Mouse (Mus musculus): ENCODE data around the gene Arrdc5. TPM values are rescaled to one million over a fixed set of nuclear protein-coding genes. Genes with fewer than 3 reads are reported as not detected.

Arrdc5 gene
- polyA plus RNA-seq, 1 experiment from 2014 or later: not detected

DNA sequence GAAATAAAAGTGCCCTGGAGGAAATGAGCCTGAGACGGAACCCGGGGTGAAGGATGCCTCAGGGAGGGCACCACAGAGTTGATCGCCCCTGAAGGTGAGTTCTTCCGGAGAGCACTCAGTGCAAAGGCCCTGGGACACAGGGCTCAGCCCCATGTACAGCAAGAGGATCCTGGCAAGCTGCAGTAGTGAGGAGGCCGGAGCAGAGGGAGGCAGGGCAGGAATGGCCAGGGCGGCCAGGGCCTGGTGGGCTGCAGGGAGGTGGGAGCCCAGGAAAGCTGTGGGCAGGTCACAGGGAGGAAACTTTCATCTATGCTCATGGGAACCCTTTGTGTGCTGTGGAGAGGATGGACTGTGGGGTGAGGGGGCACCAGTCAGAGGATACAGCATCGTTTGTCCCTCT is 26.6 kb downstream of the Arrdc5 start:
- ATAC-seq: no peak

DNA sequence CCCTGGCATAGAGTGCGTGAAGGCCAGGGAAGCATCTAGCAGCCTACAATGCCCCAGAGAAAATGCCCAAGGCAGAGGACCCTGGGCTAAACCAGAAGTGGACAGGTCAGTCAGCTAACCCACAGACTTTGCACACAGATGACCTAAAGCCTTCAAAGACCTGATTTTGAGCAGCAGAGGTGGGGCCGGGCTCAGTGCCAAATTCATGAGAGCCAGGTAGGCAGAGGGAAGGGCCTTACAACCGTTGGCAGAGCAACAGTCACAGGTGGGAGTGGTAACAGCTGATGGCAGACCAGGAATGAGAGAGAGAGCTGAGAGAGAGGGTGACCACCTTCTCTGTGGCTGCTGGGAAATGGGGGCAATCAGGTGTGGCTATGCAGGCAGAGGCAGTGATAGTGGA is 27.4 kb downstream of the Arrdc5 start:
- no peak overlapping the region for H3K27ac ChIP-seq
- 76% methylated on average over 3 of the region's 3 CpGs for WGBS
- 0 out of 2 replicates have a peak, but pooled peaks cover 3% of the 10 kb centered on the region for H3K36me3 ChIP-seq
- ATAC-seq: no peak
- H3K4me3 ChIP-seq (replicated peaks): no peak overlapping the region
- no peaks in the 10 kb centered on the region for H3K27me3 ChIP-seq
- H3K4me1 ChIP-seq (replicated peaks): peaks cover 24% of the 10 kb centered on the region
- no peak overlapping the region; the same call in 1 of the 2 replicates for H3K9ac ChIP-seq (replicated peaks)
- H3K4me2 ChIP-seq (replicated peaks): no peak overlapping the region
- H3K9me3 ChIP-seq: no peaks in the 10 kb centered on the region

More for the DNA sequence above, 26.6 kb downstream of the Arrdc5 start:
- peaks cover 24% of the 10 kb centered on the region for H3K4me1 ChIP-seq (replicated peaks)
- no peaks in the 10 kb centered on the region for H3K27me3 ChIP-seq
- H3K27ac ChIP-seq: no peak overlapping the region
- no peaks in the 10 kb centered on the region for H3K9me3 ChIP-seq
- H3K4me3 ChIP-seq (replicated peaks): no peak overlapping the region
- H3K36me3 ChIP-seq: 0 out of 2 replicates have a peak, but pooled peaks cover 3% of the 10 kb centered on the region
- WGBS: 86% methylated on average over 7 of the region's 7 CpGs
- H3K9ac ChIP-seq (replicated peaks): no peak overlapping the region
- no peak overlapping the region for H3K4me2 ChIP-seq (replicated peaks)

DNA sequence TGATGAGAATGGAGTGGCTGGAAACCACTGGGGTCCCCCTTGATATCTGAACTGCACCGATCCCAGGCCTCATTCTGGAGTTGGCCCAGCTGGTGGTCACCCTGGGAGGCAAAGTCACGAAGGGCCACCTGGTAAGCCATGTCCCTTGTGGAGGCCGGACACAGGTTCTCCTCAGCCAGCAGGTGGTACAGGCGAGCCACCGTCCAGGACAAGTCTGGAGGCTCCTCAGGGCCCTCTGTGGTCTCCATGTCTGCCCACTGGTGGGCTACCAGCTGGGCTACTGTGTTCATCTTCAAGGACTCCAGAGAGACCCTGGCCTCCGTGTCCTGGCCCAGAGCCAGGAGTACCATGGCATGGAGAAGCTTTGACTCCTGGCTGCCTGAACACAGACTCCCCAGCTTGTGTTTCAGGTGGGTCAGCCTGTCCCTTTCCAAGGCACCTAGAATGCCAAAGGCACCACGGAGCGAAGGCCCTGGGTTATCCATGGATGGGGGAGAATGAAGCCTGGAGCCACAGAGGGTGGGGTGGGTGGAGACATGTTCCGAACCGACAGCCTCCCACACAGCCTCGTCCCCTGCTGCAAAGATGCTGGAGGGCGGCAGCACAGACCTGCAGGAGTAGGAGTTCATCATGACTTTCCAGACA is 28.4 kb downstream of the Arrdc5 start:
- ATAC-seq: no peak
- Histone ChIP-seq H3K4me2 (replicated peaks) (no peak overlapping the region), H3K27ac (no peak overlapping the region), H3K9me3 (no peaks in the 10 kb centered on the region), H3K27me3 (no peaks in the 10 kb centered on the region), H3K4me1 (replicated peaks) (peaks cover 19% of the 10 kb centered on the region), H3K4me3 (replicated peaks) (no peak overlapping the region), H3K36me3 (0 out of 2 replicates have a peak, but pooled peaks cover 3% of the 10 kb centered on the region), H3K9ac (replicated peaks) (no peak overlapping the region)
- 89% methylated on average over 12 of the region's 12 CpGs for WGBS

GRCm38 (mm10) chr17:56269741-56270140 is 30.3 kb downstream of the Arrdc5 start:
- peak overlapping the region; percentile 40 for H3K4me3 ChIP-seq (replicated peaks)
- H3K27ac ChIP-seq: peak overlapping the region; percentile 83
- 72% methylated on average over 3 of the region's 3 CpGs for WGBS
- H3K4me1 ChIP-seq (replicated peaks): peaks cover 10% of the 10 kb centered on the region
- no peaks in the 10 kb centered on the region for H3K27me3 ChIP-seq
- peak overlapping the region; percentile 70 for H3K4me2 ChIP-seq (replicated peaks)
- H3K36me3 ChIP-seq: peaks cover 10% of the 10 kb centered on the region
- no peak; the same call in none of the 2 replicates for ATAC-seq
- H3K9ac ChIP-seq (replicated peaks): peak overlapping the region; percentile 64
- H3K9me3 ChIP-seq: no peaks in the 10 kb centered on the region

- Histone ChIP-seq H3K36me3 (peaks cover 12% of the 10 kb centered on the region), H3K4me3 (replicated peaks) (peak overlapping the region; percentile 40), H3K4me1 (replicated peaks) (peaks cover 10% of the 10 kb centered on the region), H3K9me3 (no peaks in the 10 kb centered on the region), H3K4me2 (replicated peaks) (peak overlapping the region; percentile 70), H3K27me3 (no peaks in the 10 kb centered on the region), H3K27ac (peak overlapping the region; percentile 83), H3K9ac (replicated peaks) (peak overlapping the region; percentile 64)
- peak; percentile 87 for ATAC-seq
- 23% methylated on average over 12 of the region's 12 CpGs for WGBS
Measured at GRCm38 (mm10) chr17:56269153-56269630, 30.9 kb downstream of the Arrdc5 start.

DNA sequence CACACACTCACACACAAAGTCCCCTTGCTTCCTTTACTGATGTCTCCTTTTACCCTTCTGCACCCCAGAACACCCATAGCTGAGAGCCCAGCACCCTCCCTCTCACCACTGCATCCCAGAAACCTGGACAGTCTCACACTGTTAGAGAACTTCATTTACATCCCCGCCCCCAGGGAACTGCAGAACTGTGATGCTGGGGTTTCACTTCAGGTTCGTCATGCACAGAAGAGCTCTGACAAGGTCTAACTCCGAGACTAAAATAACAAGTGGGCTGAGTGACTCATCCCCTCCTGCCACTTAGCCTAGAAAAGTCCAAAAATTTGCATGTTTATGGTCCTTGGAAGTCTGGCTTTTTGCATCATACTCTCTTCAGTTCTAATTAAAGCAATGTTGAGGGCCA is 33.8 kb downstream of the Arrdc5 start:
- H3K4me1 ChIP-seq (replicated peaks): peaks cover 26% of the 10 kb centered on the region
- H3K9ac ChIP-seq (replicated peaks): no peak overlapping the region
- H3K27me3 ChIP-seq: no peaks in the 10 kb centered on the region
- H3K36me3 ChIP-seq: peaks cover 32% of the 10 kb centered on the region
- ATAC-seq: no peak
- no peak overlapping the region for H3K4me2 ChIP-seq (replicated peaks)
- WGBS: 75% methylated on average over 3 of the region's 3 CpGs
- no peaks in the 10 kb centered on the region for H3K9me3 ChIP-seq
- no peak overlapping the region for H3K4me3 ChIP-seq (replicated peaks)
- no peak overlapping the region for H3K27ac ChIP-seq

DNA sequence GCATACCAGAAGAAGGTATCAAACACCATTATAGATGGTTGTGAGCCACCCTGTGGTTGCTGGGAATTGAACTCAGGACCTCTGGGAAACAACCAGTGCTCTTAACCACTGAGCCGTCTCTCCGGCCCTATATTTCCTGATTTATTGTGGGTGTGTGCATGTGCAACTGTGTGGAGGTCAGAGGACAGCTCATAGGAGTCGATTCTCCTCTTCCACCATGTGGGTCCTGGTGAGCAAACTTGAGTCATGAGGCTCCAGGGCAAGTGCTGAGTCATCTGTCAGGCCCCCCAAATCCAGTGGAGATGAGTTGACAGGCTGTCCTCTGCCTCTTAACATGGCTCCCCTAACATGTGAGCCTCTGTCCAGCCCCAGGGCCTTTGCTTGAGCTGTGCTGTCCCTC is 34.2 kb downstream of the Arrdc5 start:
- Histone ChIP-seq H3K36me3 (peaks cover 33% of the 10 kb centered on the region), H3K4me2 (replicated peaks) (no peak overlapping the region), H3K4me3 (replicated peaks) (no peak overlapping the region), H3K27me3 (no peaks in the 10 kb centered on the region), H3K9ac (replicated peaks) (no peak overlapping the region), H3K4me1 (replicated peaks) (peaks cover 30% of the 10 kb centered on the region), H3K9me3 (no peaks in the 10 kb centered on the region), H3K27ac (no peak overlapping the region)
- no peak for ATAC-seq
- WGBS: 92% methylated on average over 3 of the region's 3 CpGs

- Histone ChIP-seq H3K27me3 (no peaks in the 10 kb centered on the region), H3K36me3 (peaks cover 41% of the 10 kb centered on the region), H3K4me2 (replicated peaks) (no peak overlapping the region), H3K9me3 (no peaks in the 10 kb centered on the region), H3K9ac (replicated peaks) (no peak overlapping the region), H3K27ac (no peak overlapping the region), H3K4me3 (replicated peaks) (no peak overlapping the region), H3K4me1 (replicated peaks) (peaks cover 39% of the 10 kb centered on the region)
- ATAC-seq: no peak
- 88% methylated on average over 4 of the region's 4 CpGs for WGBS
Measured at GRCm38 (mm10) chr17:56265011-56265410, 35.1 kb downstream of the Arrdc5 start.

- no peaks in the 10 kb centered on the region for H3K27me3 ChIP-seq
- H3K4me2 ChIP-seq (replicated peaks): no peak overlapping the region
- peaks cover 51% of the 10 kb centered on the region for H3K36me3 ChIP-seq
- no peaks in the 10 kb centered on the region for H3K9me3 ChIP-seq
- H3K9ac ChIP-seq (replicated peaks): no peak overlapping the region
- H3K27ac ChIP-seq: no peak overlapping the region
- WGBS: 19% methylated on average over 8 of the region's 8 CpGs
- H3K4me1 ChIP-seq (replicated peaks): peaks cover 42% of the 10 kb centered on the region
- peak; percentile 71 for ATAC-seq
- H3K4me3 ChIP-seq (replicated peaks): no peak overlapping the region
Measured at GRCm38 (mm10) chr17:56264020-56264419, 36.1 kb downstream of the Arrdc5 start.

- Histone ChIP-seq H3K27me3 (no peaks in the 10 kb centered on the region), H3K4me2 (replicated peaks) (no peak overlapping the region), H3K4me3 (replicated peaks) (no peak overlapping the region), H3K9ac (replicated peaks) (no peak overlapping the region), H3K4me1 (replicated peaks) (peaks cover 52% of the 10 kb centered on the region), H3K36me3 (peaks cover 64% of the 10 kb centered on the region), H3K27ac (no peak overlapping the region), H3K9me3 (no peaks in the 10 kb centered on the region)
- WGBS: 86% methylated on average over 3 of the region's 3 CpGs
- no peak for ATAC-seq
Measured at GRCm38 (mm10) chr17:56262645-56263094, 37.4 kb downstream of the Arrdc5 start.

GRCm38 (mm10) chr17:56261166-56261565 is 38.9 kb downstream of the Arrdc5 start:
- no peak overlapping the region for H3K27ac ChIP-seq
- H3K27me3 ChIP-seq: no peaks in the 10 kb centered on the region
- peaks cover 57% of the 10 kb centered on the region for H3K4me1 ChIP-seq (replicated peaks)
- WGBS: 77% methylated on average over 3 of the region's 3 CpGs
- H3K36me3 ChIP-seq: peaks cover 64% of the 10 kb centered on the region
- no peaks in the 10 kb centered on the region for H3K9me3 ChIP-seq
- no peak overlapping the region; the same call in 1 of the 2 replicates for H3K4me3 ChIP-seq (replicated peaks)
- ATAC-seq: no peak
- peak overlapping the region; percentile 23; the same call in 1 of the 2 replicates for H3K9ac ChIP-seq (replicated peaks)
- H3K4me2 ChIP-seq (replicated peaks): 0 out of 2 replicates have a peak overlapping the region, but pooled peaks have one; percentile 15

- Histone ChIP-seq H3K36me3 (peaks cover 54% of the 10 kb centered on the region), H3K4me2 (replicated peaks) (peak overlapping the region; percentile 98)
Measured at GRCm38 (mm10) chr17:56259301-56260037, 40.6 kb downstream of the Arrdc5 start.

More at GRCm38 (mm10) chr17:56259301-56260037, 40.6 kb downstream of the Arrdc5 start:
- H3K4me3 ChIP-seq (replicated peaks): 0 out of 2 replicates have a peak overlapping the region, but pooled peaks have one; percentile 1
- 95% methylated on average over 10 of the region's 10 CpGs for WGBS
- peak overlapping the region; percentile 36; the same call in 1 of the 2 replicates for H3K9ac ChIP-seq (replicated peaks)
- peaks cover 57% of the 10 kb centered on the region for H3K4me1 ChIP-seq (replicated peaks)
- no peak for ATAC-seq
- H3K9me3 ChIP-seq: no peaks in the 10 kb centered on the region
- no peaks in the 10 kb centered on the region for H3K27me3 ChIP-seq
- no peak overlapping the region for H3K27ac ChIP-seq

Measured in midbrain, embryonic 13.5 days (tissue).